Mouse (Mus musculus): ENCODE data around the gene Plek2.

The Plek2 gene

DNA sequence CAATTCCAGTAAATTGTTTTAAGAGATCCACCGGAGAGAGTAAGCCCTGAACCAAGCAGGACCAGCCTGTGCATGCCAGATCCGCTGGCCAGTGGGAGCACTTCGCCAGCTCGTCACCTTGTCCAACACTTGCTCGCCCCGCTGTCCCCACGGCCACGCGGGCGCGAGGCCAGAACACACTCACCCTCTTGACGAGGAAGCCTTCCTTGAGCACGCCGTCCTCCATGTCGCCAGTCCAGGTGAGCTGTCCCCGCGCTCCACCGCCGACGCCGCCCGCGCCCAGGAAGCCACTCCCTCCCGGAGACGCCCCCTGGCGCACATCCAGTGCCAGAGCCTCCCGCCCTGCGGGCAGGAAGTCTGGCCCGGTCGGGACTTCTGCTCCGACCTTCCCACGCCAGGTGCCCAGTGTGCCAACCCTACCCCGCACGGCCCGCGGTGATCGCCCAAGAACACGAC, at the start of gene Plek2:
Gene Plek2, minus strand, starts transcription at position 258 of the 456 bp plus-strand sequence.
- in situ Hi-C loops (cut with MboI; ENCODE audit: unreplicated experiment in 2 of 2), result loop anchor here (25.0 kb wide), 2 partner anchors 1119 to 1219 kb away; no protein-coding TSS in a partner anchor

DNA sequence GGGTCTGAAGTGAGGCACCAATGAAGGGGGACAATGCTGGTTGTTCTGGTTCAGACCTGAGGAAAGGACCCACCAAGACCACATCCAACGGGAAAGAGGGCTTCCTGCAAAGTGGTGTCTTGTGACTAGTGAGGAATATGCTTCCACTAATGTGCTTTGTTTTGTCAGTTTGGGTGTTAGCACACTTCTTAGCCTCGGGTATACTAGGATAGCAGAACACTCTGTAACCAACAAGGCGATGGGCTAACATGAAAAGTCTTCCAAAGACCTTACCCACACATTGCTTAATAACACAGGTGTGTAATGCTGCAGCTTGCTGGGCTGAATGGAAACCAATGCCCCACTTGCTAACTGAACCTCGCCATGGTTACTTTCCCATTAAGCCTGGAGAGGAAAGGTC, 49.6 kb upstream of the Plek2 start:
- in situ Hi-C loops (cut with MboI; ENCODE audit: unreplicated experiment in 2 of 2), result no loop called here

DNA sequence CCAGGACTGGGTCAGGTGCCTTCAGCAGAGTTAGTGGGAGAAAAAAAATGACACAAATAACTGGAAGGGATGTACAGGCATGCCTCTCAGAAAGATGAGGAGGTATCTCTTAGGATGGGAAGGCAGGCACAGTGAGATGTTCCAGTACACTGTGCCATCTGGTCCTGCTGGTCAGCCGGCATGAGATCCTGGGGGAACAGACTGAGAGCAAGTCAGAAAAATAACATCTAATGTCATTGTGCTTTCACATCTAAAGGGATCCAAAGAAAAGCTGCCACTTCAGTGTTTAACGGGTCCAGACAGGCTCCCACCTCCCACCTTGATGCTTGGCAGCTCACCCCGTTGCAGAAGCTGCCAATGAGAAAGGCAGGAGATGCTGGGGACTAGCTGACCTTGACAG, 45.7 kb upstream of the Plek2 start:
- in situ Hi-C loops (cut with MboI; ENCODE audit: unreplicated experiment in 2 of 2), result no loop called here

DNA sequence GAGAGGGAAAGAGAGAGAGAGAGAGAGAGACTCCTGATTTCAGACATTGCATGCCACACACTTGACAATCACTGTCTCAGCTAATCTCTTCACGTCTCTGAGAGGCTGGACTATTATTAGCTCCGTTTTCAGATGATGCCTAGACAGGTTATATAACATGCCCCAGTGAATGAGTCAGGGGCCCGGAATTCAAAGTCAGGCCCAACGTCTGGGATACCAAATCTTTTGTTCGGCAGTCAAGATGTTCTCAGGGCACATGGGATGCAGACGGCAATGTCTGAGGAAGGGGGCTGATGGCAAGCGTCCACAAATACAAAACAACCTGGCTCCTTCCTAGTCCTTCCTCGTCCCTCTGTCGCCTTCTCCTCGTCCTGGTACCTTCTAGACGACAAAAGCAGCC, 45.3 kb upstream of the Plek2 start:
- in situ Hi-C loops (cut with MboI; ENCODE audit: unreplicated experiment in 2 of 2), result no loop called here

DNA sequence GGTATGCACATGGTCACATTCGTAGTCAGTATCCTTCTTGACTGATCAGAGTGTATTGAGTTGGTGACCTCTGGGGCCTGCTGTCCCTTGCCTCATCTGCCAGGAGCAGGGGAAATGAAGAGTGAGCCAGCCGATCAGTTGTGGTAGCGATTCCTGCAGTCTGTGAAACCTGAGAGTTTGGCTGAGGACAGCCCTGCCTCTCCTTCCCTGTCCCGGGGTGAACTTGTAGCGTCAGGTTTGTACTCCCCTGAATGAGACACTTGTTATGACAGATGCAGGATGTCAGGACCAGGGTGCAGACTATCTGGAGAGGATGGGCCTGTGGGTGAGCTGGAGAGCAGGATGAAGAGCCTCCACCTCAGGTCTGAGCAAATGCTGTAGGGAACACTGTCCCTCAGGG, 40.9 kb upstream of the Plek2 start:
- in situ Hi-C loops (cut with MboI; ENCODE audit: unreplicated experiment in 2 of 2), result no loop called here

DNA sequence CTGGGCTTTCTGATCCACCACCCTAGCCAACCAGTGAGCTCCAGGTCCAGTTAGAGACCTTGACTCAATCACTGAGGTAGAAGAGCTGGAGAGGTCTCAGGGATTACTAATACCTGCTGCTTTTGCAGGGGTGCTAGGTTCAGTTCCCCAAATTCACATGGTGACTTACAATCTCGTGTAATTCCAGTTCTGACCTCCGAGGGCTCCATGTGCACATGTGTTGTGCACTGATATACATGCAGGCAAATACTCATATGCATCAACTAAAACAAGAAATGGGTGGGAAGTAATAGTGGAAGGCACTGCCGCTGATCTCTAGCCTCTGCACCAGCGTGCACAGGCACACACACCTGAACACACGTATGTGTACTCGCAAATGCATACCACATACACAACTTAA, 40.4 kb upstream of the Plek2 start:
- in situ Hi-C loops (cut with MboI; ENCODE audit: unreplicated experiment in 2 of 2), result no loop called here

DNA sequence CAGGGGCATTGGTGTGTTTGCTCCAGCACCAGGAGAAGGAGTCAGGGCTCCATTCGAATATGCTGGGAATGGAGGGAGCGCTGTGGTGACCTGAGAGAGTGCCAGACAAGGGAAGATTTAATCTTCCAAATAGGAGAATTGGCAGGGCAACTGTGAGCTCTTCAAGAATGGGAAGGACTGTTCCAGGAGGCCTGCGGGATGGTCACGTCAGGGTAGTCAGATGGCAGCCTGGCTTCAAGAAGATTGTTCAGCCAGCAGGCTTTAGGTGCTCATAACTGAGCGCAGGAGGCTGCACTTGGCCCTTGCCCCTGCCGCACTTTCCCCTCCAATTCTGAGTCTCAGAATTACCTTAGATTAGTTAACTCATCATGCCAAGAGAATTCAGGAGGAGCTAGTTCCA, 36.2 kb upstream of the Plek2 start:
- in situ Hi-C loops (cut with MboI; ENCODE audit: unreplicated experiment in 2 of 2), result no loop called here

DNA sequence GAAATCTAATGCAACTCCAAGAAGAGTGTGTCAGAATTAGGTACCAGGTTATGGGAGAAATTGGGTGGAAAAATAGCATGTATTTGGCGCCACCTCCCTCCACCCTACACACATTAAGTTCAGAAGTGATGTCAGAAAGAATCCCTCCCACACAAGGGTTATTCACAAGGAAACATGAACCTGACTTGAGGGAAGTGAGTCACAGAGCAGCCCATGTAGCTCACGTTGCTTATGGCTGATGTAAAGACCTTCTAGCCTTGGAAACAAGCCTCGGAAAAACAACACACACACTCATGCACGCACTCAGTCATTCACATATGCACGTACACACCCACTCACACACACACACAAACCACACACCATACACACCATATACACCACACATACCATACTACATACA, 33.3 kb upstream of the Plek2 start:
- in situ Hi-C loops (cut with MboI; ENCODE audit: unreplicated experiment in 2 of 2), result no loop called here

DNA sequence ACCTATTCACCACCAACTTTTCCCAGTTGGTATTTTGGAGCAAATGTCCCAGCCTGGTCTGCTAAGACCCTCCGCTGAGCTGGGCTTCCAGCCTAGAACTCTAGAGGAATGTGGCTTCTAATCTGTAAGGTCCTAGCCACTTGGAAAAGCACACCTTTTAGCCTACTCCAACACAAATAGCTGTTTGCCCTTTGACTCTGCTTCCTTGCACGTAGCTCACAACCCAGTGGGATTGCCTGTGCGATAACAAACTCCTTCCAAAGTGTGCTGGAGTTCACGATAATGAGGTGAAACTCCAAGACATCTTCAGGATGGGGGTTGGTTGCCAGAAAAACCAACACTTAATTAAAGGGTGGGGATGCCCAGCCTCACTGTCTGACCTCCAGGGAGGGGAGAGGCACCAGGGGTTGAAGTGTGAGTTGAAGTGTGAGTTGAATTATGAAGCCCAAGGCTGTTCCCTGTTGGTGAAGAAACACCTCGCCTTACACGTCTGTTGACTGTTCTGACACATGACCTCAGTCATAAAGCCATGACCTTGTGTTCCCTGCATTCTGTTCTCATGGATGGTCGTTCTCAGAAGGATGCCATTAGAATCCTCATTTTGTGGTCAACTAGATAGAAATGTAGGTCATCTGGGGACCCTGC, 32.8 kb upstream of the Plek2 start:
- in situ Hi-C loops (cut with MboI; ENCODE audit: unreplicated experiment in 2 of 2), result no loop called here

DNA sequence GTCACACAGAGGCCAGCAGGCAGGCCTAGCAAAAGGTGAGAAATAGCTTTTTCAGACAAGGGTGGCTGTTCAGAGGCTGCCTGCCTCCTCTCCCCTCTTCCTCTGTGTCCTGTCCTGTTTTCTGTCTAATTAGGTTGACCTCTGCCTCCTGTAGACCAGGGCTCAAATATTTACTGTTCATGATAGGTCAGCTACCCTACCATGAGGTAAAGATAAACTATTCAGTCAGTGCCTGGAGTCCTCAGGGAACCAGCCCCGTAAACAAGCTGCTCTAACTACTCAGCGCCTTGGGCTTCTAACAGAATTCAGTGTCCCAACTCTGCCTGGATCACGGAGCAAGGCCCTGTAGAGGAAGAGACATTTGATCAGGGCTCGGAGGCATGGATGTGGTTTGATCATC, 29.7 kb upstream of the Plek2 start:
- in situ Hi-C loops (cut with MboI; ENCODE audit: unreplicated experiment in 2 of 2), result no loop called here

DNA sequence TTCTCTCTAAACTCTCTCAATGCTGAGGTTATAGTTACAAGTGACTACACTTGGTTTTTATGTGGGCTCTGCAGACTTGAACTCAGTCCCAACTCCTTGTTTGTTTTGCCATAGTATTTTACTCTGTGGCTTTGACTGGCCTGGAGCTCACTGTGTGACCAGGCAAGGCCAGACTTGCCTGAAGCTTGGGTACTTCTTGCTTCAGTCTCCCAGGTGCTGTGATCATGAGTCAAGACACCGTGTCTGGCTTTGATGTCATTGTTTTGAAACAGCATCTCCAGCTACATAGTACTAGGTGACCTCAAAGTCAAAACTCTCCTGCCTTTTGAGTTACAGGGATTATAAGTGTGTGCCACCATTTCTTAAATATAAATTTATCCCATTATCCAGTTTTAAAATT, 23.1 kb upstream of the Plek2 start:
- in situ Hi-C loops (cut with MboI; ENCODE audit: unreplicated experiment in 2 of 2), result no loop called here

DNA sequence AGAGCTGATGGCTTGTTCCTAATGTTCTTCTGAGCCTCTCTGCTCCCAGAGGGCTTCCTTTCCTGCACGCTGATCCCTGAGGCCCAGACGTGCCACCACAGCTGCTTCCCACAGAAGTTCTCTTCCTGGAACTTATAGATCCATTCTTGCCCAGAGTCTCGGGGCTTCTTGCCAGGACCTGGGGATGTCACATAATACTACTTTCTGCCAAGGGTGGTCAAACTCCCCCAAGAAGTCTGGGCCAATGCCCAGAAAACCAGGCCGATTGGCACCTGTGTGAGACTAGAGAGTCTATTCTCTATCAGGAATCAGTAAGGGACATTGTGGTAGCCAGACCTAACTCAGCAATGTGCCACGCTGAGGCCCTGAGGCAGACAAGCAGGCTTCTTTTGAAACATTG, 20.5 kb upstream of the Plek2 start:
- in situ Hi-C loops (cut with MboI; ENCODE audit: unreplicated experiment in 2 of 2), result no loop called here

DNA sequence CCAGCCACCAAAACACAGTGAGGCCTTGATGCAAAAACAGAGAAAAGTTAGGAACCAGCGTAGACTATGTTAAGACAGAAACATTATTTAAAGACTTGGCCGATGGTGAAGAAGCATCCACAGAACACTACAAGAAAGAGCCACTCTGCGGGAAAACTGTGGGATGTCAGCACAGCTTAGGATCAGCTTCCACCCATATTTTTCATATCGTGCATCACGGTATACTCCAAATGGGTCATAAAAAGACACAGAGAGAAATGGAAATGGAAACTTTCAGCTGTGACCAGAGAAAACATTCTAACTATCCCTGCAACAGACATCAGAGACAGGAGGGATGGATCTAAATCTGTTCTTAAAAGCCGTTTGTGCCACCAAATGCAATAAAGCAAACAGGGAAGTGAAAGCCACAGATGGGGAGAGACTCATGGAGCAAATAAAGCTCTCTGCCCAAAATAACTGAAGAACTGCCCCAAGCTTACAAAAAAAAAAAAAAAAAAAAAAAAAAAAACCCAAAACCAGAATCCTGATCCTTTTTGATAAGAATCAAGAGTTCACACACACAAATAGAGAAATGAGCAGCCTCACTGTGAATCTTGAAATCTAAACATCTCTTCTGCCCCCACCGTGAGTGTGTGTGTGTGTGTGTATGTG, 16.9 kb upstream of the Plek2 start:
- in situ Hi-C loops (cut with MboI; ENCODE audit: unreplicated experiment in 2 of 2), result loop anchor here (5.0 to 25.0 kb wide), 5 partner anchors 49 to 1236 kb away; no protein-coding TSS in a partner anchor

DNA sequence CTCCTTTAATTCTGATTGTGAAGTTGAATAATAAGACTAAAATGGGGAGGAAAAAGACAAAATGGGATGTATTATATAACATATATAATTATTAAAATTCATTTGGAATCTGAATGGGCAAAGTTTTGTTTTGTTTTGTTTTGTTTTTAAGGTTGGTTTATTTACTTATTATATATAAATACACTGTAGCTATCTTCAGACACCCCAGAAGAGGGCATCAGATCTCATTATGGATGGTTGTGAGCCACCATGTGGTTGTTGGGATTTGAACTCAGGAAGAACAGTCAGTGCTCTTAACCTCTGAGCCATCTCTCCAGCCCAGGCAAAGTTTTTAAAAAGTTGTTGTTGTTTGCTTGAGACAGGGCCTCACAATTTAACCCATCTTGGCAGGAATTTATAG, 16.2 kb upstream of the Plek2 start:
- in situ Hi-C loops (cut with MboI; ENCODE audit: unreplicated experiment in 2 of 2), result loop anchor here (5.0 to 25.0 kb wide), 5 partner anchors 49 to 1236 kb away; no protein-coding TSS in a partner anchor

DNA sequence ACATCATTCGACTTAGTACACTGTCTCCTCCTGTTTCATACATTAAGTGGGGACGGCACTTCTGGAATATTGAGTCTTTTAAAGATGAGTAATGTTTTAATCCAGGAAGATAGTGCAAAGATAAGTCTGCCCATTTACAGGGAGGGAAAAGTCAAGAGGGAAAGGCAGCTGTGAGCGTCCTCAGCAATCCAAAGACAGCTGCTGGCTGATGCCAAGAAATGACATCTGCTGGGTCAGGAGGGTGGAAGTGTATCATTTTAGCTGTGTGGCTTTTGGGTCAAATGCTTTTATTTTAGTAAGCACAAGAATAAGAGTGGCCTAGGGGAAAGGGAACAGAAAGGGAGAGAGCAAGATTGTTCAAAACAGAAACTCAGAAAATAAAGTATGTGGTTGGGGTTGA, 15.3 kb upstream of the Plek2 start:
- in situ Hi-C loops (cut with MboI; ENCODE audit: unreplicated experiment in 2 of 2), result loop anchor here (5.0 to 25.0 kb wide), 5 partner anchors 50 to 1235 kb away; no protein-coding TSS in a partner anchor

DNA sequence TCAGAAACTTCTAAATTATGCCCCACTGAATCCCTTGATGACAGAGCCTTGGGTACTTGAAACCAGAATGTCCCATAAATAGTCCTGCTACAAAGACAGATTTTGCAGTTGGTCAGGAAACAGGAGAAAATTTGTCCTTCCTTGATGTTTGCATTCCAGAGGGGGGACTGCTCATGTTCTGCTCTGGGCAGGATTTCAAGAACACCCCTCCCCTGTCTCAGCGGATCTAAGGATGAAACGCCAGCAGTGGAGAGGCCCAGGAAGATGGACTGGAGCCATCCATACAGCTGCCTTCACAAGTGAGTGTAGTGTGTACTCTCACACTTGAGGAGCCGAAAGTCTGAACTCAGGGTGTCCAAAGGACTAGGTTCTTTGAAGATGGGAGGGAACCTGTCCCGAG, 14.7 kb upstream of the Plek2 start:
- in situ Hi-C loops (cut with MboI; ENCODE audit: unreplicated experiment in 2 of 2), result loop anchor here (5.0 to 25.0 kb wide), 5 partner anchors 51 to 1234 kb away; no protein-coding TSS in a partner anchor

DNA sequence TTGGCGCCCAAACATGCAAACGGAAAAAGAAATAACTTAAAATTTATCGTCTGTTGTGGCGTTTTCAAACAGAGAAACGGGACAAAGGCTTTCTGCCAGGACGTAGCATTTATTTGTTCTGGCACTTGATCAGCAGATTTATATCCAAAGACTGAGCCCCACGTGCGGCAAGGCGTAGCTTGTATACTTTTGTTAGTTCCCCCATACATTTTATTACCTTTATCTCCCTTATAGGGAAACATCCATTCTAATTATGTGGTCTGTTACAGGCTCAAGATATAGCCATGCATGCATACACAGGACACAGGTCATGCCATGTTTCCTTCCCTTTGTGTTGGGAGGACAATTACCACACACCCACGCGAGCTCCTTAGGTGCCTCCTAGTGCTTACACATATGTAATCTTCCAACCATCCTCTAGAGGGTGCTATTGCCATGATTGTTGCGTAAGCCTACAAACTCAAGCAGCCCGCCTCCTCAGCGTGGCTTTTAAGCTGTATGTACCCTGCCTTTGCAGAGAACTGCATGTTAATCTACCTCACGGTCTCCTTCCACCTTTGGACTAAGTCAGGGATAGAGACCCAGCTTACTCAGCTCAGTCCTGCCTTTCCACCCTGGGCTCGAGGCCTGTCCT, 12.4 kb upstream of the Plek2 start:
- in situ Hi-C loops (cut with MboI; ENCODE audit: unreplicated experiment in 2 of 2), result loop anchor here (5.0 to 25.0 kb wide), 7 partner anchors 173 to 1924 kb away; no protein-coding TSS in a partner anchor

DNA sequence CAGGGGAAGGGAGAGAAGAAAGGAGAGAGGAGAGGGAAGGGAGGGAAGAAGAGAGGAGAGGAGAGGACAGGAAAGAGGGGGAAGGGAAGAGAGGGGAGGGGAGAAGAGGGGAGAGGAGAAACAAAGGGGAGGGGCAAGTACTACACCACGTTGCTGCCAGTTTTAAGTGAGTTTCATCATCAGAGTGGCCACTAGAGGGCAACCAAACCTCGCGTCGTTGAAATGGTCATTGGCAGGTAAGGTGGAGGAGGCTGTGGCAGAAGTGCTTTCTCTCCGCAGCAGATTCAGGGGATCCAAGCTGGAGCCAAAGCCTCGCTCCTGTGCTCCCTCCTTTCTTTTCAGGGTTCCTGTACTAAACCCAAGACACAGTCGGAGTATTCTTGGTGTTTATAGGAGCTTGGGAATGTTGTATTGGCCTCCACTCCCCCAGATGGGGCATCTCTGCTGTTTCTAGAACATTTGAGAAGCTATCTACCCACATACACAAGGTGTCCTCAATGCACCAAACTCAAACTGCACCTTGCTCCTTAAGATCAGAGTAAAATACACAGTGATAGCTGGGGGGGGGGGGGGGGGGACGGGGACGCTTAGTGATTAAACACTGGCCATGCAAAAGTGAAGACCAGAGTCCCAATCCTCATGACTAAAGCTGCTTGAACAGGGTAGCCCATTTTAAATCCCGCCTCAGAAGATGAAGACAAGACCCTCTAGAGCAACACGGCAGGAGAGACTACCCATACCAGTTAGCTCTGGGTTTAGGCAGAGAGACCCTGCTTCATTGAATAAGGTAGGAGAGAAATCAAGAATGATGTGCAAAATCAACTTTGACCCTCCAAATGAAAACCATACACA, 11.7 kb upstream of the Plek2 start:
- in situ Hi-C loops (cut with MboI; ENCODE audit: unreplicated experiment in 2 of 2), result loop anchor here (5.0 to 25.0 kb wide), 7 partner anchors 174 to 1924 kb away; no protein-coding TSS in a partner anchor

DNA sequence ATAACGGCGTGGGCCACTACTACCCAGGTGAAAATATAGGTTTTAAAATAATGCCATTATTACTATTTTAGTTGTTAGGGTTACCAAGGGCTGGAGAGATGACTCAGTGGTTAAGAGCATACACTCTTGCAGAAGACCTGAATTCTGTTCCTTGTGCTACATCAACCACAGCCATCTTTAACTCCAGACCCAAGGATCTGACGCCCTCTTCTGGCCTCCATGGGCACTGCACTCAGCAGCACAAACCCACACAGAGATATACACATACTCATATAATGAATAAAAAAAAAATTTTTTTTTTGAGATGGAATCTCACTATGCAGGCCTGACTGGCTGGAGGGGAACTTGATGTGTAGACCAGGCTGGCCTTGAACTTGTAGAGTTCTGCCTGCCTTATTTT, 9.5 kb upstream of the Plek2 start:
- in situ Hi-C loops (cut with MboI; ENCODE audit: unreplicated experiment in 2 of 2), result loop anchor here (5.0 to 25.0 kb wide), 7 partner anchors 176 to 1921 kb away; no protein-coding TSS in a partner anchor

DNA sequence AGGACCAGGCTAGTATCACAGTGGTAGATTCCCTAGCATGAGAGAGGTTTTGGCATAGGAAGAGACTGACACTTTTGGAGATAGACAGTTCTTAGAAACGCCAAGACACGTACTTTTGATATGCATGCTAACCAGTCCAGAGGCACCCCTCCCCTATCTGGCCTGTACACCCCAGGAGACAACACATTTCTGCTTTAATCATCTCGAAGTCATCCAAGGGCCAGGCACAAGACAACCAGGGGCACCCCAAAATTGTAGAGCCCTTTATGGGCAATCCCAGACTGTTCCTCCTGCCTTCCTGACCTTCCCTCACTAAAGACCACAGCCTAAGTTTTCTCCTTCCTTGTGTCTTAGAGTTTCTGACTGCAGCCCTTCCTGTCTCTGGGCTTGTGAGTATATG, 8.8 kb upstream of the Plek2 start:
- in situ Hi-C loops (cut with MboI; ENCODE audit: unreplicated experiment in 2 of 2), result loop anchor here (5.0 to 25.0 kb wide), 7 partner anchors 177 to 1921 kb away; no protein-coding TSS in a partner anchor

All from v-Abl transformed pro-B cells (cell line).